Mouse (Mus musculus): ENCODE measurements around the gene Asxl1.

Gene Asxl1

DNA sequence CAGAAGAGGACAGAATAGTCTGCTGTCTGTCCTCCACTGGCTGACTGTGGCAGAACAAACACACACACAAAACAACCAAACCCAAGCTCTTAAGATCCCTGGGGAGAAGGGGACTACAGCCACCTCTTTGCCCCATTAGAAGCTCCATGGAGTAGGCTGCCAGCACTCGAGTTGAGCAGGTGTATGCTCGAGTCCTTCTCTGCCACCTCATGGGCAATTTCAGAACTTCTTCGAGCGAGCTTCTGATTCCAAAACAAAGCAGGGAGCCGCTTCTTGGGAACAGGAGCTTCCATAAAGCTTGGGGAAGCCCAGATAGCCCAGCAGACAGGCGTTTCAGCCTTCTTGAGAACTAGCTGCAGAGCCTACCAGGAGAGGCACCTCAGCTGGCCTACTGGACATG, 66.9 kb downstream of the Asxl1 start:
- DNase-seq (ENCODE audit: low read depth, low spot score), result no peak

DNA sequence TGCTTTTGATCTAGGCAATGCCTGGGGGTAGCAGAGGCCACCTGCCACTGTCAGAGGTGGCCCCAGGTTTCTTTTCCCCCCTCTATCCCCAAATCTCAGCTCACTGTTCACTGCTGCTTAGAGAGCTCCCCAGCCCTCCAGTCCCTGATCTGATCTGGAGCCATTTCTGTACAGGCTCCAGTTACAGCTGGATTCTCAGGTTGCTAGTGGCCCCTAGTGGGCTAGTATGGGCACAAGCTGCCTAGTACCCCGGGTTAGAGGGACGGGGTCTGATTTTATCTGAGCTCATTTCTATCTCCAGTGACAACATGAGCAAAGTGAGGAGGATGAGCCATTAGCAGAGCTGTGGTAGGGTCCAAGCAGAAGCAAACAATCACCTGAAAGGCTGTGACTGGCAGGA, 69.0 kb downstream of the Asxl1 start:
- no peak for DNase-seq (ENCODE audit: low read depth, low spot score)

DNA sequence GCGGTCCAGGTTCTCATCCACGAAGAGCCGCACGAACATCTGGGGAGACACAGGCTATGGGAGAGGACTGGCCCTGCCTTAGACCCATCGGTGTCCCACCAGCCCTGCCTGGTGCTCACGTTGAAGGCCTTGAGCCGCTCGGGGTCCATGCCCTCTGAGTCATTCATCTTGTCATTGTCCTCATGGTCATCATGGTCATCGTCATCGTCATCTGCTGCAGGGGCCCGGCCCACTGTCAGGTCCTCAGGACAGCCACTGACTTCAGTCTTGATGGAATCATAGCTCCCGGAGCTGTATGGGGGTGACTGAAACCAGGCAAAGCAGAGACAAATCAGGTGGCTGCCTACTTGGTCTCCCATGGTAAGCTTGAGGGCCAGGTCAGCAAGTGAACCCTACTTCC, 72.2 kb downstream of the Asxl1 start:
- no peak for DNase-seq (ENCODE audit: low read depth, low spot score)

DNA sequence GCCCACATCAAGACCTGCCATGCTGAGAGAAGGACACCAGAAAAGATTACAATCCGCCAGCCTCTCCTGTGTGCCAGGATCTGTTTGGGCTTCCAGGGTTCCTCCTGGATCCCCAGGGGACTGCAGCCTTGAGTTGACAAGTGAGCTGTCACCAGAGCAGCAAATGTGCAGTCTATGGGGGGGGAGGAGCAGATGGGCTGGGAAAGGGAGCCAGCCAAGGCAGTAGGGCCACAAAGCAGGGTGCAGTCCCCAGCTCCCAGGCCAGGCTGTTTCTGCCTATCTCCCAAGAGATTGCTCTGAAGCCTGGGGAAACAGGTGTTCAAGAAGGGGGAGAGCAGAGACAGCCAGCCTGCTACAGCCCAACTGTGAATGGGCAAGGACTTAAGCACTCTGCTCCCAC, 72.8 kb downstream of the Asxl1 start:
- no peak for DNase-seq (ENCODE audit: low read depth, low spot score)

DNA sequence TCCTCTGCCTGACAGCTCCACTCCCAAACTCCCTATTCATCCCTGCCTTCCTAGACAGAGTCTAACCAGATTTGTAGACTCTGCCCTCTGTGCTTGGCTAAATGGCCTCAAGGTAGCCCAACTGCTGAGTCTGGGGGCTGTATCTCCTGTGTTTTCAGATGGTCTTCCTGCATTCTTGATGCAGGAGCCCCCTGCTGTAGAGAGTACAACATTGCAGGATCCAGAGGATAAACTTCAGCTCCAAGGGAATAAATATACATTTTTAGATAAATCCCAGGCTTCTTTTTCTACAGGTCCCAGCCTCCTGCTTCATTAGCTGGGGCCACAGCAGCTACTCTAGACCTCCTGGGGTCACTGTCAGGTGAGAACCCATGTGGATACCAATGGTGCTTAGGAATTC, 75.6 kb downstream of the Asxl1 start:
- DNase-seq (ENCODE audit: low read depth, low spot score), result no peak

DNA sequence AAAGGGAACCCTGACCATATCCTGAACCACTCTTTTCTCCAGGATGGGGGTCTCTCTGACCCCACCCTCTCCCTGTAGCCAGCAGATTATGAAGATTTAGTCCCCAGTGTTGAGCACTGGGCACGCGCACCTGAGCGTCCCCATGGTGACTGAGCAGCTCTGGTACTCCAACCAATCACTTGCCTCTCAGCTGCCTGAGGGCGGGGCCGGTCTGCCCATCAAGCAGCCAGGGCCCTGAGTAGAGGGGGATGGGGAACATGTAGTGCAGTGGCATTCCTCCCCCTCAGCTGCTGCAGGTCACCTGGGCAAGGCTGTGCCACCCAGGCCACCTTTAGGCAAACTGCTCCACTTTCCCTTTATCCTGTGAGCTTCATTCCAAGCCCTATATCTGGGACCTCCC, 76.4 kb downstream of the Asxl1 start:
- no peak for DNase-seq (ENCODE audit: low read depth, low spot score)

DNA sequence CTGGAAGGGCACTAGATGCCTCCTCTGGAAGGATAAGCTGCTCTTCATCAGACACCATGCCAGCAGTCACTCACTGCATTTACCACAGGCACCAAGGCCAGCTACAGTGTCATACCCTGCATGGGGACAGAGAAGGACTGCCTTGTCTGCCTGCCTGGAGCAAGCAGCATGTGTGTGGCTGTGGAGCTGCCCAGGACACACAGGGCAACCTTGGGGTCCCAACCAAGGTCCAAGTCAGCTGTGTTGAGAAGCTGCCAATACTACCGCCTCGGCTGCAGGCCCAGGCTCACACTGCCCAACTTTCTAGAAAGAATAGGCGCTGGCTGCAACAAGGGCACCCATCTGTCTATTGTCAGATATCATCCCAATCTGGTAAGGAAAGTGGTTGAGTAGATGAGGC, 77.5 kb downstream of the Asxl1 start:
- DNase-seq (ENCODE audit: low read depth, low spot score), result no peak

DNA sequence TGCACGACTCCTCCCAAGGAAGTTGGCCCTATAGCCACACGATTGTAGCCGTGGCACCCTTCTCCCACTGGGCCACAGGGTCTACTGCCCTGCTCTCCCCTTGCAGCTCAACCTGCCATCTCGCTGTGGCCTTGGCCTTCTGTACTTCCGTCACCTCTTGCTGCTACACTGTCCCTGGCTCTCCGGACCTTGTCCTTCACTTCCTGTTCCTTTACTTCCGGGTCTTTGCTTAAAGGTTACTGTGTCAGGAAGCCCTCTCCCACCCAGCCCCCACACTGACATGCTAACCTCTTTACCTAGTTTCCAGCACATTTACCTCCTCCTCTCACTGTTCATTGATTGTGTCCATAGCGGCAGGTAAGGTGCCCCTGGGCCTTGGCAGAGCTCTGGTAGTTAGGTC, 78.9 kb downstream of the Asxl1 start:
- no peak for DNase-seq (ENCODE audit: low read depth, low spot score)

DNA sequence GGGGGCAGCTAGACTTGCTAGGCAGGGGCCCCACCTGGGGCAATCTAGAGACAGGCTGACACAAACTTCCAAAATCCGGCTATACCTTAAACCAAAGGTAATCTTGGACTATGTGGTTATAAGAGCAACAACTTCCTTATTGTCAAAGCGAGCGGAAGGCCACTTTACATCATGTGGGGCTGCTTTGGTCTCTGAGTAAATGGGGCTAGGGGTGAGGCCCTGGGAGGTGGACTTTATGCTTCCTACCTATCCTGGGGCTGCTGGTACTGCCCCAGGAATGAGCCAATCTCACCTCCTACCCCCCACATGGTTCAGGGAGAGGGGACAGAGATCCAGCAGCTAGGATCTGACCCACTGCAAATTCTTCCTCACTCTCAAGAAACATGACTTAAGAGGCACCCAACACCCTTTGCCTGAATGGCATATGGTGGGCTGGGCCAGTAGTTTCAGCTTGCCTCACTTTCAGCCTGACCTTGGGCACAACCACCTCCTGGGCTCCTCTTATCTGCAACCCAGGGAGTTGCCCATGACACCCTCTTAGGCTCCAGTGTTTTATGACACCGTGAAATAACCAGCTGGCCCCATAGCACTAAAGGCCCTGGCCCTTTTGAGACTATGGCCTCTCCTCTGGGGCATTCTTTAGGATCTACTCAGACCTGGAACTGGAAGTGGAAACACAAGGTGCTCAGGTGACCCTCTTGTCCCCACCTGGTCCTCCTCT, 79.7 kb downstream of the Asxl1 start:
- no peak for DNase-seq (ENCODE audit: low read depth, low spot score)

DNA sequence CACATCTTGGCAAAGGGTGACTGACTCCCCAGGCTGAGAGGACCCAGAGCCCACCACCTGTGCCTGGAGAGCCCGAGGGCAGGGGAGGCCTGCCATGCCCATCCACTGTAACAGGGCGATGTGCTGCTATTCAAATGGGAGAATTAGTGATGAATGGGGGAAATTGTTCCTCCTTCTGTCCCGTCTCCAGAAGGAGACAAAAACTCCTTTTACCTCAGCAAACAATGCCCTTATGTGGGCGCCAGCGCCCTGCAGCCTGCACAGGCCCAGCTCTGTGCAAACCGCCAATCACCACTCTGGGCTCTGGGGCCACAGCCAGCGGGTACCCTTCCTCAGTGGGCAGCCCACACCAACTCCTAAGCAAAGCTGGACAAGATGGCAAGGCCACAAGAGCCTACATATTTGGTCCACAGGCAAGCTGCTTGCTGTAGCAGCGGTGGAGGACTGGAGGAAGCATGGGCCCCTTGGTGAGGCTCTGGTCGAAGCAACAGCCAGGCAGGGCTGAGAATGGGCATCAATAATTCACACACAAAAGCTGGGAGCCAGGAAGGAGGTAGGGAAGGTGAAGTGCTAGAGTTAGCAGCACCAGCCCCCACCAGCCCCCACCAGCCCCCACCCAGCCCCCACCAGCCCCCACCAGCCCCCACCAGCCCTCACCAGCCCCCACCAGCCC, 80.5 kb downstream of the Asxl1 start:
- no peak for DNase-seq (ENCODE audit: low read depth, low spot score)

DNA sequence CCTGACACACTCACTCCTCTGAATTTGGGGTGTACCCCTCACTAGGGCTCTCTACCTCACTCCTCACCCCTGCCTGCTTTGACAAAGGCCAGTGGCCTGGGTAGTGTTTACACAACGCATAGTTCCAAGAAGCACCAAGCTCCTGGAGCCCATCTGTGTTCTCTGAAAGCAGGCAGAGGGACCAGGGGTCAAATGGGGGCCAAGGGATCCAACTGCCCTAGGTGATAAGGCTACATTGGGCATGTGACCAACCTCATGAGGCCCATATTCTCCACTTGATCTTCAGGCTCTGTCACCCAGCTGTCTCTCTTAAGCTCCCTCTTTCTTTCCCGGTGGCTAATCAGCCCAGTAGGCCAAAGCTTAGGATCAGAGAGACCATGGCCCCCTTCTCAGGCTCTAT, 81.3 kb downstream of the Asxl1 start:
- DNase-seq (ENCODE audit: low read depth, low spot score), result no peak

DNA sequence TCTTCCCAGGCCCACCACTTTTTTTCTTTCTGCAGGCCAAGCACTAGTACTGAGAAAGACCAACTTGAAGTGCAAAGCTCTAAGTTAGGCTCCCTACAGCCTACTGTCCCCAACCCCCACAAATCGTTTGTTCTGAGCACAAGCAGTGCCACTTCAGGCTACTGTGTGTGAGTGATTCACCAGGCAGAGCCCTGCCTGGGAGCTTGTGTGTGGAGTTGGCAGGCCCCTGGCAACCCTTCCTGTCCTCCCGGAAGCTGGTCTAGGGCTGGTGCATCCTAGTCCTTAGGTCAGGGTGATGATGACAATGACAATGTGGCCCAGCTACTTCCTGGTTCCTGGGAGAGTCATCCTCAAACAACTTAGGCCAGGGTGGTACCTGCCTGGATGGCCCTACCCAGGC, 82.9 kb downstream of the Asxl1 start:
- DNase-seq (ENCODE audit: low read depth, low spot score), result no peak

DNA sequence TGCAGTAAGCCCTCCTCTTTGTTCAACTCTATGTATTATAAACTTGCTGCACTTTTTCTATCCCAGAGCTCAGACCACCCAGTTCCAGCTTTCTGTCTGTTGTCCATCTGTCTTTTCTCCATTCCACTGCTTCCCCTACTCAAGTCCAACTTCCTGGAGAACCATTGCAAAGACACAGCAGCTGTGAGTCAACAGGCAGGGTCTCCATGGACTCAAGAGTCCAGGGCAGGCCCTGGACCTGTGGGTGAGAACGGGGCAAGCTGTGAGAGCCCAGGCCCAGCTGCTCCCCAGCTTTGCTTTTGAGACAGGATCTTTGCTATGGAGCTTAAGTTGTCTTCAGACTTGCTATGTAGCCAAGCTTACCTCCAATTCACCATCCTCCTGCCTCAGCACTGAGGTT, 84.9 kb downstream of the Asxl1 start:
- no peak for DNase-seq (ENCODE audit: low read depth, low spot score)

DNA sequence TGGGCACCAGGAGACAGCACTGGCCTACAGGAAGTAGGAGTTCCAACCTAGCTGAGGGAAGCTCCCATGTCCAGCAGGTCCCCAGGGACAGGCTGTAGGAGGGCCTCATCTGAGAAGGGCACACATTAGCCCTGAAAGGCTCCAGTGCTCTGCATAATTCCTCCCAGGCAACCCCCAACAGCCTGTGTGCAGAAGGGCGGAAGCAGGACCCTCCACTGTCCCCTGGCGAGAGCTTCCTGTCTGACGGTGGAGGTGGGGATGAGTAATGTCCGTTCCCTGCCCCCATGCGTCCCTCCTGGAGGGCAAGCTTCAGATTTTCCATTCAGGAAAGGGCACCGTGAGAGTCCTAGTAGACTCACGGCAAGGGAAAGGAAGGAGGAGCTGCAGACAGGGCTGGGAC, 86.9 kb downstream of the Asxl1 start:
- no peak for DNase-seq (ENCODE audit: low read depth, low spot score)

DNA sequence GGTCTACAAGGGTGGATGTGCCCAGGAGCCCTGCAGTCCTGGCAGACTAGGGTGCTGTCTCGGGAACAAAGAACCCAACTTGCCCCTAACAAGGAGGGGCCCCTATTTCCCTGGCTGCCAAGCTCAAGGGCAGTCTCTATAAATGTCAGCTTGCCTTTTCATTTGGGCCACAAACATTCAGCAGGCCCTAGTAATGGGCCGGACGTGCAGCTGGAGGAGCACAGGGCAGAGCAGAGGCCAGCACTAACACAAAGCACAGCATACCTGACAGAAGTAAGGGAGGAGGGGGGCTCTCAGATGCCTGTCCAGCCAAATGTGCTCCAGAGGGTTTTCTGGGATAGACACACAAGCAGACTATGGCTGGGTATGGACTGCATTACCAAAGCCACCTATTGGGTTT, 88.2 kb downstream of the Asxl1 start:
- DNase-seq (ENCODE audit: low read depth, low spot score), result no peak

DNA sequence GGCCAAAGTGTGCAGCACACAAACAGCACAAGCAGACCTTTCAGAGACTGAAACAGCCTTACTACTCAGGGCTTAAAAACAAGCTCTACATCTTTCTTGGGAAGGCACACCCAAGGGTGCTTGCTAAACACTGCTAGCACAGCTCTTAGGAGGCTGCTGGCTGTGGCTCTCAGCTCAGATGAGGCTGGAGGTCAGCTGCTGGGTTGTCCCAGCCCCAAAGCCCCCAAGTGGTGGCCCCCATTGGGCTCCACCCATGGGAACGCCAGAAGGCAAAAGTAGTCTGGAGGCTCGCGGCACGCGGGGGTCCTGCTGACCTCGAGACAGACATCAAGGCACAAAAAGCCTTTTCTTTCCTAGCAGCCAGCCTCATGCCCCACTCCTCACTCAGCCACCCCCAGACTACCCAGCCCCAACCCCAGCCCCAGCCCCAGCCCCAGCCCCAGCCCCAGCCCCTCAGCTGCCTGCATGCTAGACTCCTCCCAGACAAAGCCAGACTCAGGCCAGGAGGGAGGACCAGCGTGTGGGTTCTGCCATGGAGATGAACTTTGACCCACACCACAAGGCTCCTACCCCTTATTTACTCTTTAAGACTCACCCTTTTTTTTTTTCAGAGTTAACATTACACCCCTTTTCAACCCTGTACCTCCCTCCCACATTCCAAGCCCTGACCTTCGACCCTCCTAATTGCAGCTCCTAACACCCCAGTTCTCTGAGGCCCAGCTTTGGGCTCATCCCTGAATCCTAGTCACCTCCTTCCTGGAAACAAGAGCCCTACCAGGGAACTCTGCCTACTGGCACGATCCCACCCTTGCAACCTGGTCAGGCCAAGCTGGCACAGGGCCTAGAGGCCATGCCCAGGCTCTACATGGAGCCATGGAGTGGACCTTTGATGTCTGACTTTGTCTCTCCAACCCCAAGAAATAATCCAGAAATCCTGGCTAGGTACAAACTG, 89.5 kb downstream of the Asxl1 start:
- DNase-seq (ENCODE audit: low read depth, low spot score), result no peak

DNA sequence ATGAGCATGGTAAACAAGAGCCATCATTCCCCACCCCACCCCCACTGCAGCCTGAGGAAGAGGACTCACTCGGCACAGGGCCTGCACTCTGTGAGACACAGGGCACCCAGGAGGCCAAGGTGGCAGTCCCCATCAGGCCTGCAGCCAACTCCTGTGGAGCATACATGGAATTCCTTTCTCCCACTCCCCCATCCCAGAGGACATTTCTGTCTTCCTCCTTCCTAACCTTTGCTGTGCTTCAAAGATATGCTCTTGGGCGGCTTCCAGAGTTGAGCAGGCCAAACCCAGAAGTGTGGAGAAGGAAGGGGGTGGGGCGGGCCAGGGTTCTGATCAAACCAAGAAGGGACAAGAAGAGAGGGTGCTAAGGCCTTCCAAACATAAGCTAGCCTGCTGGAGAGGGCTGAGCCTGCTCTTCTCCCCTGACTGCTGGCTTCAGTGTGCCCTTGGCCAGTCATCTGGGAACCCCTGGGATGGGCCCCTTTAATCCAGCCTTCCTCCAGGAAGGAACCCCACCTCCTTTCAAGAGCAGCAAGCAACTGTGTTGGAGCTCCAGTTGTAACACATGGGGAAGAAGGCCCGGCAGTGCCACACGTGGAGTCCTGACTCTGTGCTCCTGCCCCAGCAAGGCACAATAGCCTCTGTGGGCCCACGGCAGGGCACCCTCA, 91.1 kb downstream of the Asxl1 start:
- DNase-seq (ENCODE audit: low read depth, low spot score), result no peak

DNA sequence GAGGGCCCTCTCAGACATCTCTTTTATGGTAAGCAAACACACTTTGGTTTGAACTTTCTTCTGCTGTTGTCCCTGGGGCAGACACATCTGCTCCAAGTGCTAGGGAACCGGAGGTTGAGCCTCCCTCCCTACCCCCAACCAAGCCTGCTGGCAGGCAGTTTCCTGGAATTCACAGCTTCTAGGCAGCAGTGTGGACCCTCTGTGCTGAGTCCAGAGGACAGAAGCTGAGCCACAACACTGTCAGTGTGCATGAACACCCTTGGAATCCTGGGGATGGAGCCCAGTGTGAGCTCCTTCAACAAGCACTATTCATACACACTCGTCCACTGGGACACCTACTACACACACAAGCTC, 91.7 kb downstream of the Asxl1 start:
- no peak for DNase-seq (ENCODE audit: low read depth, low spot score)

DNA sequence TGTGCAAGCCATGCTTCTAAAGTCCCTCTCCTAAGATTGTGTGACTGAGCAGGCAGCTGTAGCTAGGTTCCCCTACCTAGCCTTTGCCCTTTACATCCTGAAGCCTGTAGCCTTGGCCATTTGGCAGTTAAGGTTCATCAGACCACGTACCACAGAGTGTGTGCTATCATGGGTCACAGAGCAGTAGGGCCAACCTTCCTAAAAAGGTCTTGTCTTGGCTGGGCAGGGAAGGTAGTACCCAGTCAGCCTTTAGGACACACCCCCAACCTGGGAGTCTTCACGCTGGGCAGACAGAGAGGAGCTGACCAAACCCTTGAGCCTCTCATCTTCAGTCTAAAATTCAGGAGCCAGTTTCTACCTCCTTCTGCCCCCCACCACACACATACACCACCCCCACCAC, 95.1 kb downstream of the Asxl1 start:
- DNase-seq (ENCODE audit: low read depth, low spot score), result no peak

DNA sequence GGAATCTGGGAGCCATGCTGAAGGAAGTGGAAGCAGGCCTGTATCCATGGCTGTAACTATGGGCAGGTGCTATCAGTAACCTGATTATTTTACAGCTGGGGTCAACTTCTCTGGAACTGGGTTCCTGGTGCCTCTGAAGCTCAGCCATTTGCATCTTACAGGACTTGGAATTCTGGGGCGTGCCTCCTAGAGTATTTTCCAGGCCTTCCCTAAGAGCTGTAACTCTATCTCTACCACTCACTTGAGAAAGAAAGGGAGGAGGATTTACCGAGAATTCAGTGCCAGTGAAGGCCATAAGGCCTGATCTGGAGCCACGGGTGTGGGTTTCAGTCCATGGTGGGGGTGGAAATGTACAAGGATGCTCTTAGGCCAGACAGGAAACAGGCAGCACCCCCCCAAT, 95.6 kb downstream of the Asxl1 start:
- no peak for DNase-seq (ENCODE audit: low read depth, low spot score)

DNA sequence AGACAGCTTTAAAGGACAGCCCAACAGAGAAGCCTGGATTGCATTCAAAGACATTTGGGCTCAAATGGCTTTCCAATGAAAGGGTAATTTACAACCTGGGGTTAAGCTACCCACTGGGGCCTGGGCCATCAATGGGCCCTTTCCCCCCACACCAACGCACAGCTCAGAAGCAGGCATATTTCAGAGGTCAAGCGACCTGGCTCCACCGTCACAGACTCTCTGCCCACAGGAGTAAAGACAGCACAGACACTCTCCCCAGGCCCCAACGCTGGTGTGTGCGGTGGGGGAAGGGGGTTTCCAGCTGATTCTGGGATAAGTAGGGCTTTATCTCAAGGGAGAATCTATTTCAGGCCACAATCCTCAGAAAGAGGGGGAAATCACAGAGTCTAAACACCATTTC, 97.1 kb downstream of the Asxl1 start:
- DNase-seq (ENCODE audit: low read depth, low spot score), result no peak
